Mouse (Mus musculus): ENCODE measurements around the gene Tcf19.

DNA sequence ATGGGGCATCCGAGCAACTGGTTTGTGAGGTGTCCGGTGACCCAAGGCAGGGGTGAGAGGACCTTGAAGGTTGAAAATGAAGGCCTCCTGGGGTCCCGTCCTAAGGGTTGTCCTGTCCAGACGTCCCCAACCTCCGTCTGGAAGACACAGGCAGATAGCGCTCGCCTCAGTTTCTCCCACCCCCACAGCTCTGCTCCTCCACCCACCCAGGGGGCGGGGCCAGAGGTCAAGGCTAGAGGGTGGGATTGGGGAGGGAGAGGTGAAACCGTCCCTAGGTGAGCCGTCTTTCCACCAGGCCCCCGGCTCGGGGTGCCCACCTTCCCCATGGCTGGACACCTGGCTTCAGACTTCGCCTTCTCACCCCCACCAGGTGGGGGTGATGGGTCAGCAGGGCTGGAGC, 10.8 kb downstream of the Tcf19 start, which contains the start of gene Pou5f1:
- TF ChIP-seq SMC3 (IDR thresholded peaks at IDR 0.05; ENCODE audit: low read depth, low read length) (no peak), USF2 (conservative IDR thresholded peaks at IDR 0.05; ENCODE audit: low read depth, low read length) (no peak), MAFK (IDR thresholded peaks at IDR 0.05; ENCODE audit: insufficient replicate concordance, low read length) (no peak), E2F4 (IDR thresholded peaks at IDR 0.05; ENCODE audit: insufficient replicate concordance, low read depth, low read length) (no peak), EP300 (IDR thresholded peaks at IDR 0.05; ENCODE audit: low read length) (no peak), CTCF (conservative IDR thresholded peaks at IDR 0.05 in 1 of 2, IDR thresholded peaks at IDR 0.05 in 1 of 2; ENCODE audit: low read depth in 2 of 2, low read length in 2 of 2) (no peak), TBP (conservative IDR thresholded peaks at IDR 0.05; ENCODE audit: low read depth, low read length) (no peak)

Data from CH12.LX (cell line).